Comparison of ENCODE assay signal across 9 mouse cellular contexts in the genomic region with DNA sequence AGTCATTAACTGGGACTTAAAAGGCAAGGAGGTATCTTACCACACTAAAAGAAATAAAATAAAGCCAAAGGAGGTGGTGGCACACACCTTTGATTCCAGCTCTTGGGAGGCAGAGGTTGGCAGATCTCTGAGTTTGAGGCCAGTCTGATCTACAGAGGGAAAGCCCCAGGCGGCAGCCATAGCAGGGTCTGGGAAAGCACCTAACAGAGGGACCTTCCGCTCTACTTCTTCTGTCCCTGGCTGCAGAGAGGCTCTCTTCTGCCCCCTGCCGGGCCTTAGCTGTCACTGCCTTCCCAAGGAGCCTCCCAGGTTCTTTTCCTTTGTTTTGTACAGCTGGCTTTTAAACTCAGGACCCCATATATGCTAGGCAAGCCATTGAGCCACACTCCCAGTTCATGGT. TPM values are rescaled to one million over a fixed set of nuclear protein-coding genes. Genes with fewer than 3 reads are reported as not detected.
A peak's percentile ranks its signal among the peaks of the same experiment; 100 is the strongest.
DNase-seq lines count a peak whose midpoint lies in the region; ATAC-seq lines count a peak whose summit lies in the region.
"Had no signal": no experiment of that assay in that cellular context is flagged by ENCODE, and none has a peak within 500 bp of the region (broad histone marks: within the 10 kb centered on the region; RNA-seq: fewer than 3 reads in every experiment).

No protein-coding gene starts in this region.

- no peaks in the 10 kb centered on the region for H3K27me3 ChIP-seq in forebrain, embryonic 13.5 days
- H3K27me3 ChIP-seq: midbrain, embryonic 12.5 days had no signal

- H3K4me3 ChIP-seq in forebrain, embryonic 13.5 days: no peak overlapping the region
- H3K4me3 ChIP-seq: midbrain, embryonic 12.5 days had no signal

- ATAC-seq in forebrain, embryonic 13.5 days: peak; percentile 30; the same call in 1 of the 2 replicates

- intact Hi-C loops in heart, postnatal 36 days (cut with DNase I): loop anchor here (1.0 to 5.0 kb wide), 4 partner anchors 253 to 413 kb away; a partner anchor contains a TSS

- H3K4me2 ChIP-seq in forebrain, embryonic 13.5 days: no peak overlapping the region
- H3K4me2 ChIP-seq: midbrain, embryonic 12.5 days had no signal

- no peak overlapping the region for H3K27ac ChIP-seq in forebrain, embryonic 13.5 days
- H3K27ac ChIP-seq: midbrain, embryonic 12.5 days had no signal

- H3K4me1 ChIP-seq in forebrain, embryonic 13.5 days: no peaks in the 10 kb centered on the region
- H3K4me1 ChIP-seq: midbrain, embryonic 12.5 days had no signal

- no peaks in the 10 kb centered on the region for H3K9me3 ChIP-seq in forebrain, embryonic 13.5 days (replicated peaks)
- H3K9me3 ChIP-seq: midbrain, embryonic 12.5 days had no signal

- no peak overlapping the region for H3K9ac ChIP-seq in forebrain, embryonic 13.5 days
- H3K9ac ChIP-seq: midbrain, embryonic 12.5 days had no signal

- DNase-seq in left cerebral cortex, adult 11 months (ENCODE audit: low spot score): peak; percentile 12
- no peak for DNase-seq in left cerebral cortex, adult 8-10 months (ENCODE audit: low spot score in 2 of 2)
- peak; percentile 61 for DNase-seq in c-Kit-positive CD71-positive TER-119-negative erythroid progenitor cells, embryonic 14.5 days (ENCODE audit: low read depth)
- DNase-seq in heart, postnatal 36 days: peak; percentile 65 to 68
- DNase-seq in kidney, postnatal 4 days: peak; percentile 73 to 80
- peak; percentile 66 for DNase-seq in lung, postnatal 14 days
- DNase-seq in right cerebral cortex, postnatal 14 days: peak; percentile 34

- H3K36me3 ChIP-seq in forebrain, embryonic 13.5 days (ENCODE audit: poor library complexity, severe bottlenecking): no peaks in the 10 kb centered on the region
- H3K36me3 ChIP-seq: midbrain, embryonic 12.5 days had no signal

- WGBS in forebrain, embryonic 13.5 days: 4% methylated on average over 3 of the region's 3 CpGs

RNA-seq across cellular contexts. Expression of a gene that starts 40.4 kb away (rescaled TPM):
- total RNA-seq in left cerebral cortex, adult 8-10 months (2022): under 1 TPM in 3 of 4 experiments, not detected in 1; 0.20 to 0.32 (median 0.26) TPM
- not detected in 2 replicates for polyA plus RNA-seq in forebrain, embryonic 13.5 days (2015; fragmentation: Nextera tagmentation; extraction: Ambion mirVana)
- total RNA-seq in heart, postnatal 36 days (2021): under 1 TPM in 1 of 2 experiments, not detected in 1; 0.16 TPM
- polyA plus RNA-seq: midbrain, embryonic 12.5 days had no signal

RNA-seq across cellular contexts. Expression of a gene that starts 58.4 kb away (rescaled TPM):
- 10 to 100 TPM; 12.5 to 16.6 (median 14.5) TPM for total RNA-seq in left cerebral cortex, adult 8-10 months (2022)
- polyA plus RNA-seq in forebrain, embryonic 13.5 days (2015; fragmentation: Nextera tagmentation; extraction: Ambion mirVana): 1.5 and 1.9 TPM in 2 replicates
- total RNA-seq in heart, postnatal 36 days (2021): 10 to 100 TPM; 11.5 to 11.9 TPM

Comparison
In these comparisons a context has a peak if more than half of its experiments do, and no peak if none do; other contexts are left out.
1. DNase-seq: peak in left cerebral cortex, adult 11 months (single experiment), c-Kit-positive CD71-positive TER-119-negative erythroid progenitor cells, embryonic 14.5 days (single experiment), heart, postnatal 36 days (2 of 2), kidney, postnatal 4 days (2 of 2), lung, postnatal 14 days (single experiment) and right cerebral cortex, postnatal 14 days (single experiment); none in left cerebral cortex, adult 8-10 months (0 of 2).